Mouse (Mus musculus) embryo, embryonic 10.5 days (tissue): Measurements from ENCODE around the gene Arhgef2.
"Not testable (repeated sequence)": the region's sequence is repeated elsewhere in the genome, so short reads cannot be mapped to it uniquely, and the experiment has no call there.

ENCODE experiments used
- DNase-seq: peaks from one replicate; pipeline ENCODE4 v3.0.0-alpha.2; 2015; ENCODE audit warnings: low spot score

The Arhgef2 gene

DNA sequence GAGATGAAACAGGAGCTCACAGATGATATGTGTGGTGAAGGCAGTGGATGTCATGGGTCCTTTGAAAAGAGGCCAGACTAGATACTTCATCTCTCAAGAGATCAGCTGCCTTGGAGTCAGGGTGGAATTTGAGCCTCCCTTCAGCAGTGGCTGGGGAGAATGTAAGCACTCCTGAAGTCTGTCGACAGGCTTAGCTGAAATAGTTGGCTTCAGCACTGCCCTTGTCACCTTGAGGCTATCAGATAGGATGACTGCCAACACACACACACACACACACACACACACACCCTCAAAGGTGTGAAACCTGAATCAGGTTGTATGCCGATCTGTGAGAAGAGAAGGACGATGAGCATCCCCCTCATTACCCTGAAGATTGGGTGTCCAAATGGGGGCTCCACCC, 14.7 kb upstream of the Arhgef2 start:
- DNase-seq = no peak

GRCm38 (mm10) chr3:88591950-88592731, 13.6 kb upstream of the Arhgef2 start:
- DNase-seq = peak; percentile 94

- DNase-seq = no peak
Measured at GRCm38 (mm10) chr3:88592942-88593576, 12.7 kb upstream of the Arhgef2 start.

DNA sequence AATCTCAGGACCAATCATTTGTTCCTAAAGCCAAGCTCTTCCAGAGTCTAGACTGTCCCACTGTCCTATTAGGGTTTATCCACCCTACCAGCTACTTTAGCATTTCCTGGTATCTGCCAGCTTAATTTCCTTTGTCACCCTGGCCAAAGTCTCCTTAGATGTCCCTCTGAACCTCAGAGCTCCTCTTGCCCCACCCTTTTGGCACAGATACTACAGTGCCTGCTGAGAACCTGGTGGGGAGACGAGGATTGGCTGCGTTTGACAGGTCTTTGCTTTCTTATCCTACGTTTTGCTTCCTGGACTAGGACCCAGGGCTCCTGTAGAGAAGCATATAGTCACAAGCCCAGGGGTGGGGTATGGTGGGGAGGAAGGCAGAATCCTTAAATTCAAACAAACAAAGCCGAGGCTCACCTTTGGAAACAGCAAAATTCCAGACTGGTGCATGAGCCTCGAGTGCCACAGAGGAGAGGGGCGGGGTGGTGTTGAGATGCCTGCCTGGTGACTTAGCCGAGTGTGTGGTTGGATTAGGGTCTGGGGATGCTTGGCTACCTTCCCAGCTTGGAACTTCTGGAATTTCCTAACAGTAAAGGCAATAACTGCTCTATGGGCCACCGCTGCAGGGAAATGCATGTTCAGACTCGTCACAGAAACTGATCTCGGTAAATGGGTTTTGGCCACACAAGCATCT, 11.7 kb upstream of the Arhgef2 start:
- no peak for DNase-seq

- not testable (repeated sequence) for DNase-seq
Measured at GRCm38 (mm10) chr3:88596547-88596946, 9.2 kb upstream of the Arhgef2 start.

DNA sequence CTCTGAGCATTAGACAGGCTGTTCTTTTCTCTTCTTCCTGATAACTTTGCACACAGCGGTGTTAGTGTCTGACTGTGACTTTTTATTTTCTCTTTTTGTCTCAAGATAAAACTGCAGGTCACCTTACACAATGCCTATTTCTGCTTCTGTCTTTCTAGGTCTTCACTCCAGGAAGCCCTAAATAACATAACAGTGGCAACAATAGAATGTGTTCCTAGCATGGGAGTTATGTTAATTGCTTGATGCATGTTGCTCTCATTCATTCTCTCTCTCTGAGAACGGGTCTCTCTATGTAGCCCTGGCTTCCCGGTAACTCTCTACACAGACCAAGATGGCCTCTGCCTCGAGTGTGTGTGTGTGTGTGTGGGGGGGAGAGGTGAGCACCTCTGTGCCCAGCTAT, 3.3 kb upstream of the Arhgef2 start:
- DNase-seq = no peak

GRCm38 (mm10) chr3:88603714-88604161, 2.0 kb upstream of the Arhgef2 start:
- peak; percentile 79 for DNase-seq

- no peak for DNase-seq
Measured at GRCm38 (mm10) chr3:88604863-88605262, 903 bp upstream of the Arhgef2 start.

DNA sequence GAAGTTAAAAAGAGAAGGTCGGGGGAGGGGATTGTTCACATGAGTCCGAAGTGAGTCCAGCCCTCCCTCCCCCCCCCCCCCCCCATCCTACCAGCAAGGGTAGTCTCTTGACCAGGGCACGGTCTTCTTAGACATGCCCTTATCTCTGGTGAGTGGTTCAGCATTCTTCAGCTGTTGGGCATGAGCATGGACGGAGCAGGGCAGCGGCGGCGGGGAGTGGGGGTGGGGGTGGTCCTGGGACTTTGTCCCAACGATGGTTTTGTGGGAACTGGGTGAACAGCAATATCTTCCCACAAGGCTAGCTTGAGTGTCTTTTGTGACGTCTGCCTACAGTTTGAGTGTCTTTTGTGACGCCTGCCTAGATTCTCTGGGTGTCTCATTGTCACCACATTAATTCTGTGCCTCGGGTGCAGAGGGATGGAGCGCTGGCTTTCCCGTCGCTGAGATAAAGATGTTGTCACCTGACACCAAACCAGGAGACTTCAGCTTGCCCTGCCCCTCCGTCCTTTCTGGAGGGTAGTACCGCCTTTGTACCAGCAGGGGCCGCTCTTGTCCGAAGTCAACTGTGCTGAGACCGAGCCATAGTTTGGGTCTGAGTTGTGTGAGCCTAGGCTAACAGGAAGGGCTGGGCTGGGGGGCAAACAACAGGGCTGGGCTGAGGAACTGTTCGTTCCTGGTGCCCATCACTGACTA, 1.4 kb downstream of the Arhgef2 start:
- DNase-seq = peak; percentile 95

GRCm38 (mm10) chr3:88607758-88608138, 2.0 kb downstream of the Arhgef2 start:
- DNase-seq = no peak

GRCm38 (mm10) chr3:88609066-88609465, 3.3 kb downstream of the Arhgef2 start:
- no peak for DNase-seq

GRCm38 (mm10) chr3:88614418-88614817, 8.7 kb downstream of the Arhgef2 start:
- DNase-seq = no peak

GRCm38 (mm10) chr3:88615117-88615516, 9.4 kb downstream of the Arhgef2 start:
- DNase-seq = no peak

DNA sequence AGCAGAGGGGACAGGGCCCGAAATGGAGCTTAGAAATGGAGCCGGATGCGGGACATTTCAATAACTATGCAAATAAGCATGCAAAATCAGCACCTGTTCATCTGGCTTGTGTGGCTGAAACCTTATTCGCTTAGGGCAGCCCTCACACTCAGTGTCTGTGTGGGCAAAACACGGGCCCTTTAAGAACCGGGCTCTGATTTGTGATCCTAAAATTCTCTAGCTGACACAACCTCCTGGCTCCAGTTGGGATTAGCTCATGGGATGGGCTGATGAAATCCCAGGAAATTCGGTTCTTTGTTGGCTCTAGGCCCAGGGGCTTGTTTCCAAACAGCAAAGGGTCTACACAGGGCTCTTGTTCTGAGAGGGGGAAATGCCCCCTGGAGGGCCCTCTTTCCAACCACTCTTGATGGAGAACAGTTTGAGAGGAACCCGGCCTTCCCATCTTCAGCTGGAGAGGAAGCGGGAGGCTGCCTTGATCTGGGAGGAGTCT, 10.2 kb downstream of the Arhgef2 start:
- no peak for DNase-seq

DNA sequence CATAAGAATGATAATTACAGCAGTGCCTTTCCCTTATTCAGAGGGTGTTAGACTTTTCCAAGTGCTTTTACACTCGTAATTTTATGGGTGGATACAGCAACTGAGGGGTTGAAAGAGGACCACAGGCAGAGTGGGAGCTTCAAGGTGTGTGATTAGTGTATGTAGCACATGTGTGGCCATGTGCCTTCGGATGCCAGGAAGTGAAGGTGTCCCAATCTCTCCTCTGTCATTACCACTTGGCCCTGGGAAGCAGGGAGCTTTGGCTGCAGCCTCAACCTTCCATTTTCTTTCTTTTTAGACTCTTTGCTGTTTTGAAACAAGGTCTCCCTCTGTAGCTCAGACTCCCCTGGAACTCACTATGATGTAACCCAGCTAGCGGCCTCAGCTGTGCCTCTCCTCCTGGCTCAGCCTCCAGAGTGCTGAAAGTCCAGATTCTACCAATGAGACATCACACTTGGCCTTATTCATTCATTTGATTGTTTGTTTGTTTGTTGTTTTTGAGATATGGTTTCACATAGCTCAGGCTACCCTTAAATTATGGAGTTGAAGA, 11.3 kb downstream of the Arhgef2 start:
- no peak for DNase-seq

DNA sequence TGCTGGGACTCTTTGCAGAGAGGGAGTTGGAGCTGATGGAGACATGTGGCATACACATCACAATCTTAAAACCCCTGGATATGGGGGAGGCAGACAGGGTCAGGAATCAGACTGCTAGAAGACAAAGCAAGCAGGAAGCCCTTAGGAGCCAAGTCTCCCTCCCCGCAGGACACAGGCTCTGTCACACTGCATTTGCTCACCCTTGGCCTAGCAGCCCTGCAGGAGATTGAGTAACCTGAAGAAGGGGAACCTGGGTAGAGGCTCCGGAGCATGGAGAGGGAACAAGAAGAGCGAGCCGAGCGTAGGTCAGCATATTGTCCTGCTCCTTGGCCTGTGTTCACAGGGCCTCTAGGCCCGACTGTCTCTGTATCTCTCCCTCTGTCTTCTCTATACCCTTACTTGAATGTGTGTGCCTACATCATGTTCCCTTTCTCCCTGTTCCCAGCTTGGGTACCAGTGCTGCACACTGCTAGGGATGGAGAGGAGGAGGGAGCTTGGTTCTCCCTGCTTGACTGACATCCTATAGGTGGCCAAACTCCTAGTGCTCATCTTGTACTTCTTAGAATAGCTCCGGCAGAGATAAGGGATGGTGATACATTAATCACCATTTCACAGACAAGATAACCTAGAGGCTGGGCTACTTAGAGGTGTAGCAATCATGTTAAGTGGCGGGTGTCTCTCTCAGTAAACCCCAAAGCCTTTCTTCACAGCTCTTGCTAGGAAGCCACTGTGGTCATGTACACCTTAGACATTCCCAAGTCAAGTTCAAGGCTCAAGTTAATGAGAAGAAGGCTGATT, 12.5 kb downstream of the Arhgef2 start:
- no peak for DNase-seq

- no peak for DNase-seq
Measured at GRCm38 (mm10) chr3:88619113-88620097, 13.6 kb downstream of the Arhgef2 start.

DNA sequence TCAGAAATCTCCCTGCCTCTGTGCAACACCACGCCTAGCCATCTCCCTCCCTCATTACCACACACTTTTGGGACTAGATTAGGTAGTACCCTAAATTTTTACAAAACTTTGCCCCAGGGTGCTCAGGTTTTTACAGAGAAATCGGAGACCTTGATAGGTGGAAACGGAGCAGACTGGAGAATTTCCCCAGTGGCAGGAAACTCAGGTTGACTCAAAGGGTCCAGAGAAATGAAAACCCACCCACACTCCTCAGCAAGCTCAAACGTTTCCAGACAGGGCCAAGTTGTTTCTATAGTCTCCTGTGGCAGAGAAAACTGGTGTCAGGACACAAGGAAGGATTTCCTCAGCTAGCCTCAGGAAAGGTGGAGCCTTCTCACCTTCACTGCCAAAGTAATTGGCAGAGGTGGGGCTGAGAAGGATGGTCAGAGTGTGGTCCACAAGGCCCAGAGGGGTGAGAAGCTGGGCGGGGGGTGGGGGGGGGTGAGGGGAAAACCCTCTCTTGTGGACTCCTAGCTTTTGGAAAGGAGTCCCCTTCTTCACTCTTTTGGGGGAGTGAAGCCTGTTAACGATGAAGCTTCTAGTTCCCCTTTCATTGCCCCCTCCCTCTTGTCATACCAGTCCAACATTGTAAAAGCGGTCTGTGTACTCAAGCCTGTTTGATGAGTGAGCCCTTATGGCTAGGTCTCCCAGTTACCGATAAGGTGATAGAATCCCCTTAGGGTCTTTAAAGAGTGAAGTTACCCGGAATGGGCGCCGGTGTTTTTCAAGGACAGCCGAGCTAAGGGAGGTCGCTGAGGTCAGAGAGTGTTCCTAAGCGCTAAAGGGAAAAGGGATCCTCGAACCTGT, 14.6 kb downstream of the Arhgef2 start:
- no peak for DNase-seq

GRCm38 (mm10) chr3:88620992-88621536, 15.3 kb downstream of the Arhgef2 start:
- DNase-seq = peak; percentile 88
